Mouse (Mus musculus) liver, embryonic 14.5 days (tissue): ENCODE results near the gene Tusc2.

ENCODE experiments used
- CTCF ChIP-seq: IDR thresholded peaks from 2 replicates; pipeline ENCODE4 v1.5.1; 2016; ENCODE audit warnings: antibody characterized with exemption, low read depth, control low read depth
- EP300 ChIP-seq: IDR thresholded peaks from 2 replicates; pipeline ENCODE4 v1.6.1; 2016; ENCODE audit warnings: antibody characterized with exemption, low read depth

GRCm38 (mm10) chr9:107599842-107600241, 36.8 kb downstream of the Tusc2 start:
- no peak for TF ChIP-seq CTCF
- TF ChIP-seq EP300: no peak
